Mouse (Mus musculus) brain, adult 2 months (tissue): ENCODE results near the gene Gm14862.
"Not testable (repeated sequence)": the region's sequence is repeated elsewhere in the genome, so short reads cannot be mapped to it uniquely, and the experiment has no call there.

Experiments
- DNase-seq: peaks from one replicate; pipeline ENCODE4 v3.0.0; 2011; ENCODE audit warnings: low read depth, low spot score

The Gm14862 gene

DNA sequence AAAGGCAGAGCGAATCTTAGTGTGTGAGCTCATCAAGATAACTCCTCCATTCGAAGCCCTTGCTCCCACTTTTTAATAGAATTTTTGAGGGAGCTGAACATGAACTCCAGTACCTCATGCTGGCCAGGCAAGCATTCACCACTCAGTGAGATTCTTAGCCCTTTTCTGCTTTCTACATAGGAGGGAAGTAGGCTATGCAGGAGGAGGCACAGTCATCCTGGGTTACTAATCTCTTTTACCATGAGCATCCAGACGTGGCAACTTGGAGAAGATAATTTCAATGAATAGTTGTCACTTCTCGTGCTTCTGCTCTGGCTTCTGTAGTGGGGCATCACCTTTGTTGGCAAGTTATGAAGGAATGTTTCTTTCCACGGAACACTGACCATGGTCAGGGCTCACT lies at the start of gene Gm14862:
Gene Gm14862 (minus strand): TSS at position 134 of the 400 bp plus-strand sequence.
- no peak for DNase-seq

DNA sequence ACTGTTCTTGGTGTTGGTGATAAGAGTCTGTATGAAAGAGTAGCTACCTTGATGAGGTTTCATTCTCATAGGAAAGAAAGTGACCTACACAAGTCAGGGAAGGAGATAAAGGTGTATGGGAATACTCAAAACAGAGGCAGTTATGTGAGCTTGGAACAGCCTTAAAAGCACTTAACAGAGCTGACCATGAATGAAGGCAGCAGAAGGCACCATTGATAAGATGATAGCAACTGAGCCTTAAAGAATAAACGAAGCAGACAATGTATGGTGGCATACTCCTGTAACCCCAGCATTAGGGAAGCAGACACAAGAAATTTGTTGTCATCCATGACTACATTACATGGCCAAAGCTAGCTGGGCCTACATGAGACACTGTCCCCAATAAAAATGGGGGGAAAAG lies 46.8 kb upstream of the Gm14862 start:
- no peak for DNase-seq

DNA sequence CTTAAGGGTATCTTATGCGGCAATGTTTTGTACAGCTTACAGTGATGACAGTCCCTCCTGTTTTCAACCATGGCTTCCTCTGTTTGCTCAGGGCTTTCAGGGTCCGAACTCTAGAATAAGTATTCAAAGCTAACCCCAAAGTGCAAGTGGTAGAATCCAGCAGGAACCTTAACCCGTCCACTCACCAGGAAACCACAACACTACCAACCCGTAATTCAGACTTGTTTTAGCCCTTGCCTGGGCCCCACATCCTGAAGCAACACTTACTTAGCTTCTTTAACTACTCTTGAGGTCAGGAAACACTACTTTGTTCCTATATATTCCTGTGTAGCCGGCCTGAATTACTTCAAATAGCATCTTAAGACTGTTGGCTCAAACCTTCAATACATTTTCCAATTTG lies 46.1 kb upstream of the Gm14862 start:
- DNase-seq: no peak

DNA sequence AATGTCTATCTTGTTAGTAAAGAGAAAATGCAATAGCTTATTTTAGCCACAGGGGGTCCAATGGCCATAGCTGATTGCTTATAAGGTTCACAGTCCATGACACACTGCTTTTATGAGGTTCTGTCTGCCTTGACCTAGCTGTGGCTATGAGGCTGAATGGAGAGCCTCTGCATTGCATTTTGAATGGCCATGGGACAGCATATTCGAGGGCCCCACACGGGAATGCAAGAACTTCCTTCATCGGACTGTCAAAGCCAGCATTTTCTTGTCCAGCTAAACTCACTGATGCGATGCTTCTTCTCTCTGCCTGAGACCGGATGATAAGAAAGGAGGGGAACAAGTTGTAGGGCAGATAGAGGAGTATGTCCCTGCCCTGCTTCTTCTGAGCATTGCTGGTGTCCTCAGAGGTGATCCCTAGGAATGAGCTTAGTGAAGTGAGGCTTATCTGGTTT lies 41.7 kb upstream of the Gm14862 start:
- DNase-seq: no peak

DNA sequence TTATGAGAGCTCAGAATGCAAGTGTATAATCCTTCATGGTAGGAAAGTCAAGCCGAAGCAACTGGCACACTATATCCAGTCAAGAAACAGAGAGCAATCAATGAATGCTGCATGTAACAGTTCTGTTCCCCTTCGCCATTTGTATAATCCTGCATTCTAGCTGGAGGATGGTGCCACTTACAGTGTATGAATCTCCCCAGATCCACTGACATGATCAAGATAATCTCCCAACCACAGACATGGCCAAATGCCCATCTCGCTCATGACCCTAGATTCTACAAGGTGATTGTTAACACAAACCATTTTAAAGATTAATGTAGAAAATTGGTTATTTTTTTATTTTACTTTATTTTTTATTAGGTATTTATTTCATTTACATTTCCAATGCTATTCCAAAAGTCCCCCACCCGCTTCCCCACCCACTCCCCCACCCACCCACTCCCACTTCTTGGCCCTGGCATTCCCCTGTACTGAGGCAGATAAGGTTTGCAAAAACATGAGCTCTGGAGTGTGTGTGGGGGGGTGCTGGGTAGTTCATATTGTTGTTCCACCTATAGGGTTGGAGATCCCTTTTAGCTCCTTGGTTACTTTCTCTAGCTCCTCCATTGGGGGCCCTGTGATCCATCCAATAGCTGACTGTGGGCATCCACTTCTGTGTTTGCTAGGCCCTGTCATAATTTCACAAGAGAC lies 36.6 kb upstream of the Gm14862 start:
- DNase-seq: not testable (repeated sequence)

DNA sequence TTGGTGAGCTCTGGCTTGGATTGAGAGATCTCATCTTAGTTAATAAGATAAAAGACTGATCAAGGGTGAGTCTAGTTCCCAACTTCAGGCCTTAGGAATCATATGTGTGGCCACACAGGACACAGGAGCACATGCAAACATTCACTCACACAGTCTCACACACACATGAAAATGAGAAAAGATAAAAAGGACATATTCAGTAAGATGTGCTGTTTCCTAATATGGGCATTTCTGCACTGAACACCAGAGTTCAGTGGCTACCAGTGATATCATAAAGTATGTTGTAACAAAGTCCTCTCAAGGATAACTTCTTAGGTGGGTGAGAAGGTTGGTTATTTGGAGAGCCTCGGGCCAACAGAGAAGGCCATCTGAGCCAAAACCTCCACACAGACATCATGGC lies 26.8 kb upstream of the Gm14862 start, which contains the start of gene H2al1m:
Gene H2al1m (plus strand): TSS at position 301 of the 400 bp plus-strand sequence.
- DNase-seq: not testable (repeated sequence)

DNA sequence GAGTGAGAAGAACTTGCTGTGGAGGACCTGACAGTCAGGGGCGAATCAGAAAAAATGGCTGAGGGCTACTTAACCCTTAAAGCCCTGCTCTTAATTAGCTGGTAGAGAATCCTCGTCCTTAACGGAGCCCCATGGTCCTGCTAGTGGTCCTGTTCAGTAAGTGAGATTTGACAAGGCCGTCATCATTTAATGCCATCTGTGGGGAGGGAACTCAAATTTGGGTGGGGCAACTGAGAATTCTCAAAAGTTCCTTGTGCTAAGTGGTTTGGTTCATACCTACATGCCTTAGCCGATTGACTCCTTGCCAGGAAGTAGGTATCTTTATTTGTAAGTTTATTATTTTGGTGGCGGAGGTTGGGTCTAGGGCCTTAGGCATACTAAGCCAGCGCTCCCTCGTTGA lies 17.6 kb upstream of the Gm14862 start:
- no peak for DNase-seq

DNA sequence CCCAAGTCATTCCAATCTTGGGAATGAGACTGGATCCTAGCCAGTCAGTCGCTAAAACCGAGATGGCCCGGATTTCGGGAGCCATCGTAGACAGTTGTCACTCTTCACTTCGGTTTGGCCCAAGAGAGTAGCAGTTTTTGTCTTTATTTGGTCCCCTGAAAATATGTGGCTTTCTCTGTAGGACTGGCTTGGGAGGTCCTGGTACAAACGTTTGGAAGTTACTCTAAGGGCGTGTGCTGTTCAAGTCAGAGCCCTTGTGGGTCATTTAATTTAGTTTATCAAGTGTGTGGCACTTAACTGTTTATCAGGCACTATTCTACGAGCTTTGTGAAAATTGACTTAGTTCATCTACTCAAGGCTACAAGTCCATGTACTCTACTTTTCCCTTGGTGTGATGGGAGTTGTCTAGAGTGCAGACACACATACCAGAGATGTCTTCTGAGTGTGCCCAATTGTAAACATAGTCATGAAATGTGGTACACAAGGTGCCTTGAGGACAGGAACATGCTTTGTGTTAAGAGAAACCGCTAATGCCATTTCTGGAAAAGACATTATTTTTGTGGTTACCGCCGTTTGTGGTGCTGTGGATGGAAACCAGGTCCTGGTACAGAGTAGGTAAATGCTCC lies 16.8 kb upstream of the Gm14862 start:
- DNase-seq: no peak

DNA sequence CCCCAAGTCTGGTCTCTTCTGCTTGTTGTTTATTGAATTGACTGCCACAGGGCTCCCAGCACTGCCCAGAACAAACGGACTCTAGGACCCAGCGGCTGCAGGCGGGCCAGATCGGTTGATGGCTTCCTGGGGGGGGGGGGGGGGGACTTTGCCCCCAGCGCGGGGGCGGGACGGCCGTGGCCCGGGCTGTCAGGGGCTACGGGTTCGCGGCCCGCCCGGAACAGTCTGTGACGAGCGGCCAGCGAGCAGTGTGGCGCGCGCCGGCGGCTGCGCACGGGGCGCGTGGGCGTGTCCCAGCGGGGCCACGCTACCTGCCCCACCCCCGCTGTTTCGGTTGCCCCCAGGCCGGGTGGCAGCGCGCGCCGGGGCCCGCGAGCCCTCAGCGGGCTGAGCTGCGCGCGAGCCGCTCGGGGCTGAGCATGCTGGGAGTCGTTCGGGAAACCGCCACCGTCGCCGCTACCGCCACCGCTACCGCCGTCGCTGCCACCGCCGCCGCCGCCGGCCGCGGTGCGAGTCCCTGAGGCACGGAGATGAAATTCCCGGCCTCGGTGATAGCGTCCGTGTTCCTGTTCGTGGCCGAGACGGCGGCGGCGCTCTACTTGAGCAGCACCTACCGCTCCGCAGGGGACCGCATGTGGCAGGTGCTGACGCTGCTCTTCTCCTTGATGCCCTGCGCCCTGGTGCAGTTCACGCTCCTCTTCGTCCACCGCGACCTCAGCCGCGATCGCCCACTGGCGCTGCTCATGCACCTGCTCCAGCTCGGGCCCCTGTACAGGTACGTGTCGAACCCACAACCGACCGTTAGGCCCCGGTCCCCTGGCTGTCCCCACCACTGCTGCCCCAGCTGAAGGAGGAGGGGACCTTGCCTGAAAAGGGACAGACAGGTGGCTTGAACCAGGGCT lies 16.0 kb upstream of the Gm14862 start, which contains the start of gene Xk:
Gene Xk (plus strand): TSS at position 297 of the 902 bp plus-strand sequence.
- DNase-seq: peak; percentile 88

DNA sequence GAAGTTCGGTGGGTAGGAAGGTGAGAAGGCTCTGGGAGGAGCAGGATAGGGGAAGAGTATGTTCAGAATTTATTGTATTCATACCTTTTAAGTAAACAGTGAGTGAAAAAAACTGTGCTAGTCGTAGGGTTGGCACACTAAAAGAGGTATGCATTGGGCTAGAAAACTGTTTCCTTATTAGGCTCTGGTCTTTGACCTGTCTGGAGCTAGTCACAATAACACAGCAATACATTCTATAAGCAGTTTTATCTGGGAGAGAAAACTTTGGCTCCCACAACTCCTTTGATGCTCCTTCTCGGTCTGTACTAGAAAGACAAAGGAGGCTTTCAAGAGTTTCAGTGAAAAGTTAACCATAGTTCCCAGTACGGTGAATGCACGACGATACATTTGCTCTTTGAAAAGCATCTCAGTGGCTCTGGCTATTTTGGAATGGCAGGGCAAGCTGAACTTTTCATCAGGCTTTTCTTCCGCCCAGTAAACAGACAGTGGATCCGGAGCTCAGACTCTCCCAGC lies 15.3 kb upstream of the Gm14862 start:
- no peak for DNase-seq

DNA sequence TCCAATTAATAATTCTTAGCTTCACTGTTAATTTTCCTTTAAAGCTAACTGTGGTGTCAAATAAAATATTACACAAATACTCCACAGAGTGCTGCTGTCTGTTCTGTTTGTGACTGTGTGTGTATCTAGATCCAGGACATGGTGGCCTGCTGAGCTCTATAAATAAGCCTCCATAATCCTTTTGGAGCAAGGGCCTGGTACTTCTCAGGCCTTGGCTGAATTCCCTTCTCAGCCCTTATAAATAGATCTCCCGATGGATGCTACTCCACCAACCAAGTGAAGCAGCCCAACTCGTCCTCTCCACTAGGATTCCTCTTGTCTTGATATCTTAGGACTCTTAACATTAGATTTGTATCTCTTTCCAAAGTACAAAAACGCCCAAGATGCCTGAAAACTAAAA lies 14.4 kb upstream of the Gm14862 start:
- peak; percentile 92 for DNase-seq

DNA sequence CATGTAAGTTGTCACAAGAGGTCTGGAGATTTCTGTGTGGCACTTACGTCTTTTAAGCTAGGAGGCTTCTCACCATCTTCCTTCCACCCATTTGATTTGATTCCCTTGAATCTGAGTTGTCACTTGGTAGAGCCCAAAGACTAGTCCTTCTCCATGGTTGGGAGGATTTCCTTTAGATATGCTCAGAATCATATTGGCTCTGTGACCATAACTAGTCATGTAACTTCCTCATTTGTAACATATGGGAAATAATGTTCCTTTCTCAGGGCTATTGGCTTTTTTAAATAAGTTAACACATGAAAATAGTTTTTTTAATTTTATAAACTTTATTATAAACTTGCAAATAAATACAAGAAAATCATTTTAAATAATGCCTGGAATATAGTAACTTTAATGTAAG lies 2.6 kb upstream of the Gm14862 start:
- no peak for DNase-seq

DNA sequence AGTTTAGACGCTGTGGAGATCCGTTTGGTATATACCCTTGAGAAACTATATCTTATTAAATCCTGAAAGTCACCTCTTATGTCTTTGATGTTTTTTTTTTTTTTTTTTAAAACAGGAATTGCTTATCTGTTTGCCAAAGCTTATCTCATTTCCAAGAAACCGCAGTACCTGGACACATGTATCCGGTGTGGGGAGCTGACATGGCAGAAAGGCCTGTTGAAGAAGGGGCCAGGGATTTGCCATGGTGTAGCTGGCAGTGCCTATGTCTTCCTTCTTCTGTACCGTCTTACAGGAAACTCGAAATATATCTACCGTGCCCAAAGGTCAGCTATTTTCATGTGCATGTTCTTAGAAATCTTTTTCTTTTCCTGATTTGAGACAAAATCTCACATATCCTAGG lies 1.1 kb upstream of the Gm14862 start:
- no peak for DNase-seq

DNA sequence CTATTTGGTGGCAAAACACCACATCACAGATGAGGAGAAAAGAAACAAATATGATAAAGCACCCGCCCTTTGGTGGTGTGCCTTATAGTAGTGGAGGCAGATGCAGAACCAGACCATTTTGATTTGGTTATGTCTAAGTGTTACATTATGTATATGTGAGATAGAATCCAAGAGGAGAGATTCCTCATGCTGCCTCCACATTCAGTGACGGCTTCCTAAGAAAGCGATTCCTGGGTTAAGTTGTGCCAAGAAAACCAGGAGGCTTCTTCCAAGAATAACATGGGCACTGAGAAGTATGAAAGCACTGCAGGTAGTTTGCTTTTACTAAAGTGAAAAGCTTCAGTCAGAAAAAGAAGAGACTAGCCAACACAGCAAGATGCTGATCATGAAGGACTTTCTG lies 1.8 kb downstream of the Gm14862 start:
- peak; percentile 54 for DNase-seq

DNA sequence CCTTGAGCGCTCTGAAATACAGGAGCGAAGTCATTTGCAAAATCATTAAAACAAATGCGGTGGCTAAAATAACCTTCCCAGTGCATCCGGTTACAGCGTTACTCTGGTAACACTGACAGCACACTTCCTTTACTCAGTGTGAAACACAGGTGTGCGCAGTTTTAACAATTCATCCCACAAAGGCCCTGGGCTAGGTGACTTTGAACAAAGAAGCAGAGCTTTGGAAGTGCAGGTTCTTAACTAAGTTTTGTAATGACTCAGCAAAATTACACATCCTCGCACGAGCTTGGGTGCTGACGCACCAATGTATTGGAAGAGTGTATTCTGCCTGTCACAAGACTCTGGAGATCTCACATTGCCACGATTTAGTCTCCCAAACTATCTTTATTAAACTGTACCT lies 2.7 kb downstream of the Gm14862 start:
- no peak for DNase-seq

DNA sequence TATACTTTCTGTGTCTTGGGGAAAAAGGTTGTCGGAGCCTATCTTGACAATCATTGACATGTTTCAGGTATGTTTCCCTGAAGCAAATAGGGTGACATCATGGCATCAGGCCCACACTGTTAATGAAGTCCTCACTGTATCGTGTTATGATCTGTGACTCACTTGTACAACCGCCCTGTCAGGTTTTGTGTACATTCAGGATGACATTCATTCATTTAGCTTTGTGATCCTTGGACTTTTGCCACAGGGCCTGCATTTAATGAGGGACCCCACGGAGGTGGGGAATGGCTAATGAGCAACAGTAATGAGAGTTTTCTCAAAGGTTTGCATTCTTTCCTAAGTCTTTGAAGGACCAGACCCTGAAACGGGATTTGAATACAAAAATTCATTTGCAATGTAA lies 7.8 kb downstream of the Gm14862 start:
- DNase-seq: no peak

DNA sequence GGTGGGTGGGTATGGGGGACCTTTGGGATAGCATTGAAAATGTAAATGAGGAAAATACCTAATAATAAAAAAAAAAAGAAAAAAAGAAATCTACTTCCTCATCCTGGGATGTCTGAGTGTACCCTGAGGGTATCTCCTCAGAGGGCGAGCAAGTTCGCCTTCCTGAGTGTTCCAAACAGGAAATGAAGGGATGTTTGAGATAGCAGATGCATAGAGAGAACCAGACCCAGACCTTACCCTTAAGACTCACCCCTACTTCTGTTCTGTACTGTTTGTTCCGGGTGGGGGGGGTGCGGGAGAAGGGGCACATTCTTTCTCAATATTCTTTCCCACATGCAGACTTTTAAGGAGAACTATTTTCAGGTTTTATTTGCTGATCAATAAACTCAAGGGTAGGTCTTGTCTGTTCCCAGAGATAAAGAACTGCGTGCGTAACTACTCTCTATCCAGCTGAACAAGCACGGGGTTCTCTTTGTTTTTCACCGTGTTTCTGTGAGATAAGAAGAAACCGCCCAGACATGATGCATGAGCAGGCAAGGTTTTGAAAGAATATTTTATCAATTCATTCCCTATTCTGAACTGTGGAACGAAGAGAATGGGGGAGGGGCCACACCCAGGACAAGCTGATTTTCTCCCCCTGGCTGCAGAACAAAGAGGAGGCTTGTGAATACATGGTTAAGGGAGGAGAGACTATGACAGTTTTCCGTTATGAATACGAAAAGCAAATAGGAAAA lies 11.9 kb downstream of the Gm14862 start:
- no peak for DNase-seq

DNA sequence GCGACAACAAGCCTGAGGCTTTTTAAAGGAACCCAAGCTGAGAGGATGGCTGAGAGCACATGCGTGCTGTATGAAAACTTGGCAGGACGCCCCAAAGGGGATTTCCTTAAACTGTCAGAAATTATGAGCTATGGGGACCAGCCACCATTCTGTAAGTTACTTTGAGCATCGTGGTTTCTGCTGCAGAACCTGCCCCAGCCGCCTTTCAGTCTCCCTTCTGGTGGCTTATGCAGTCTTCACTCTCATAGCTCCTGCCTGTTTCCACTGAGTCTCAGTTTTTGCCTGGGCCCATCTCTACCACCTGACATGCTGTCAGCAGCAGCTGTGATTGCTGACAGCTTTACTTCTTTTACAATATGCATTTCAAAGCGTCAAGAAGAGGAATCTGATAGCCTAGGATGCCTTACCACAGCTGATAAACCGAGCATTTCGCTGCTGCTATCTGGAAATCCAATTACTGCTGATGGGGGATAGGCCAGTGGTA lies 13.3 kb downstream of the Gm14862 start:
- DNase-seq: peak; percentile 43

DNA sequence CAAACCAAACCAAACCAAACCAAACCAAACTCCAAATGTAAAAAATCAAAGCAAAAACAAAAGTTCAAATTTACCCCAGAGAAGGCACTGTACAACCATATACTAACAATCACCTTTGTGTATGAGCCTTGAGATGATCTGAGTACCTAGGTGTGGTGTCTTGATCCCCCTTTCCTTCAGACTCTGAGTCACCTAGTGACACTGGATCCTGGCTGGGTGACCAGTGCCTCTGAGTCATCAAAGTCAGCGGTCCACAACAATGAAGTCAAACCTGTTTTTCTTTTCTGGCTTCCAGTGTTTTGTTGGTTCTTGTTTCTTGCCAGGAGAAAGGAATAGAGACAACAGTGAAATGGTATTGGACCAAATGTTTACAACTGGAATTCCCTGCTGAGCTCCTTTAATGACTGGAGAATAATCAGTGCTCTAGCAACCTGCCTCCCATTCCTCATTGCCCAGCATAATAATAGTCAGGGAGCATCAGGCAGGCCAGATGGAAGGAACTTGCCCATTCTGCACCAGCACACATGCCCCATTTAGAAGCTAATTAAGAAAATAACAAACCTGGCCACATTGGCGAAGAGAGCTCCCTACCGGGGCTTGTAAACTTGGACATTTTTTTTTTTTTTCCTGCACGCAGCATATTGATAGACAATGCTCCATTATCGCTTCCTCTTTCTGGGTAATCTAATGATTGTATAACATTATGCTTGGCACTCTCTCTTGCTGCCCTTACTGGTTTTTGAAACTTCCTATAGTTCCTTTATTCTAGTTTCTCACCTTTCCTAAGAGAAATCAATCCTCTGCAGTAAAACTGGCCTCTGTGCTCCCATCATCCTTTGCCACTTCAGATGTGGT lies 15.7 kb downstream of the Gm14862 start:
- peak; percentile 89 for DNase-seq

DNA sequence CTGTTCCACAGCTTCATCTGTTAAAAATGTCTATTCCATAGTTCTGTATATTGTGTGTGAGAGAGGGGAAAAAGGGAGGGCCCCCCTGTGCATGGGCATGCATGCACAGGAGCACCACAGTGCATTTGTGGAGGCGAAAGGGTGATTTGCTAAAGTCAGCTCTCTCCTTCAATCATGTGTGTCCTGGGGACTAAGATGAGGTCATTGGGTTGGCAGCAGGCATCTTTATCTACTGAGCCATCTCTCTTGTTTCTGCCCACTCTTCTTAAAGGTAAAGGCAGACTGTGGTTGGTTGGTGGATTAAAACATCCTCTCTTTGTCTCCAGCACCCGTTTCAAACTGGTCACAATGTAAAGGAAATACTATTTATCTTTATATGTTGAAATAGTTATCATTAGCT lies 29.6 kb downstream of the Gm14862 start:
- peak; percentile 80 for DNase-seq
